Mouse (Mus musculus) mesoderm, embryonic 11.5 days (tissue): ENCODE results near the gene Cth.
A peak's percentile ranks its signal among the peaks of the same experiment; 100 is the strongest.

Experiments
- DNase-seq: peaks from one replicate; pipeline ENCODE4 v3.0.0-alpha.2; 2012; ENCODE audit warnings: low read depth, low spot score

Cth gene

GRCm38 (mm10) chr3:157912155-157912554 lies 12.7 kb downstream of the Cth start:
- DNase-seq = no peak

- no peak for DNase-seq
These were observed 14.6 kb downstream of the Cth start for GRCm38 (mm10) chr3:157910262-157910661.

GRCm38 (mm10) chr3:157908166-157908565 lies 16.7 kb downstream of the Cth start:
- no peak for DNase-seq

- no peak for DNase-seq
These were observed 23.2 kb downstream of the Cth start for GRCm38 (mm10) chr3:157901721-157902120.

GRCm38 (mm10) chr3:157899986-157900385 lies 24.9 kb downstream of the Cth start:
- no peak for DNase-seq

GRCm38 (mm10) chr3:157897645-157898044 lies 27.2 kb downstream of the Cth start:
- no peak for DNase-seq

GRCm38 (mm10) chr3:157891819-157892218 lies 33.1 kb downstream of the Cth start:
- DNase-seq = no peak

- DNase-seq = no peak
These were observed 40.7 kb downstream of the Cth start for GRCm38 (mm10) chr3:157884081-157884643.

GRCm38 (mm10) chr3:157883085-157883484 lies 41.8 kb downstream of the Cth start:
- DNase-seq = no peak

GRCm38 (mm10) chr3:157881992-157882391 lies 42.9 kb downstream of the Cth start:
- DNase-seq = no peak

- DNase-seq = no peak
These were observed 43.9 kb downstream of the Cth start for GRCm38 (mm10) chr3:157880983-157881382.

GRCm38 (mm10) chr3:157877847-157878246 lies 47.0 kb downstream of the Cth start:
- DNase-seq = no peak

- peak; percentile 71 for DNase-seq
These were observed 48.3 kb downstream of the Cth start for GRCm38 (mm10) chr3:157876439-157877156.

- DNase-seq = no peak
These were observed 52.0 kb downstream of the Cth start for GRCm38 (mm10) chr3:157872897-157873296.

- DNase-seq = no peak
These were observed 57.0 kb downstream of the Cth start for GRCm38 (mm10) chr3:157867836-157868235.

- no peak for DNase-seq
These were observed 58.6 kb downstream of the Cth start for GRCm38 (mm10) chr3:157866251-157866650.

GRCm38 (mm10) chr3:157865848-157866247 lies 59.0 kb downstream of the Cth start:
- no peak for DNase-seq

GRCm38 (mm10) chr3:157865431-157865830 lies 59.4 kb downstream of the Cth start:
- no peak for DNase-seq

GRCm38 (mm10) chr3:157852806-157853205 lies 72.1 kb downstream of the Cth start:
- DNase-seq = no peak

GRCm38 (mm10) chr3:157848503-157848902 lies 76.4 kb downstream of the Cth start:
- DNase-seq = peak; percentile 34

- peak; percentile 26 for DNase-seq
These were observed 77.3 kb downstream of the Cth start for GRCm38 (mm10) chr3:157847338-157848284.
